Mouse (Mus musculus): Measurements from ENCODE around the gene Flg. TPM values are rescaled to one million over a fixed set of nuclear protein-coding genes. Genes with fewer than 3 reads are reported as not detected.

Flg gene
- total RNA-seq (2023), result not detected

DNA sequence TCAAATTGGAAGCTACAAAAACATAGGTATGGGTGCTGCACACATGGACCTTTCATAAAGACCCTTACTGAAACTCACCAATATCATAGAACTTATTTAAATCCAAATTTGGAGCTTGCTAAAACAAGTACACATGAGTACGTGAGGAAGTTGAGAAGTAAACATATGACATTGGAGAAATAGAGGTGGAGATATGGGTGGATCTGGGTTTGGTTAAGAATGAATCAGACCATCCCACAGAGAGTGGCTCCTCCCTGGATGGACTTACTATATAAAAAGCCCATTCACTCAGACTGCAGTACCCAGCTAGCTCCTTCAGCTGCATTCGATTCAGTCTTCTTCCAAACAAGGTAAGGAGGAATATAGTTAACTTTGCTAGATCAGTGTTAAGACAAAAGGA lies at the start of gene Flg:
TSS of gene Flg (plus strand) at position 301 of the 400 bp plus-strand sequence.

DNA sequence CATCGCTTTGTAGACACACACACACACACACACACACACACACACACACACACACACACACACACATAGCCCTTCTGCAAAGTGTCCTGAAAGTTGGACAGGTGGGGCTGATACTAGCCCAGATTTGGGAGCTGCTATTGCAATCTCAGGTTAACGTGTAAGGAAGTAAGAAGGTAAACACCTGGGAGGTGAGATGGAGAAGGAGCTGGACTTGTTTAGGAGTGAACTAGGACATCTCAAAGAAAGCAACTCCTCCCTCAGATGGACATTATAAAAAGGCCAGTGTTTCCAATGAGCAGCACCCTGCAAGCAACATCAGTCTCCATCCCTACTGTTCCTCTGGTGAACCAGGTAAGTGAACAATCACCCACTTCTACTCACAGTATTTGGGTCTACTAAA lies 46.1 kb downstream of the Flg start, which contains the start of gene Hrnr:
TSS of gene Hrnr (plus strand) at position 301 of the 400 bp plus-strand sequence.

Other genes with a start within 250 kb of the Flg start
- gene Gm4858, start 204.7 kb upstream of the Flg start, total RNA-seq (2023), result not detected
- gene Crnn, start 128.7 kb upstream of the Flg start, total RNA-seq (2023), result not detected
- not detected for gene Flg2, start 76.2 kb upstream of the Flg start, total RNA-seq (2023)
- gene Hrnr, start 46.2 kb downstream of the Flg start, total RNA-seq (2023), result not detected
- gene Rptn, start 120.2 kb downstream of the Flg start, total RNA-seq (2023), result not detected
- gene Tchh, start 168.8 kb downstream of the Flg start, total RNA-seq (2023), result 1 to 10 TPM; 1.2 to 1.5 TPM
- not detected for gene Tchhl1, start 195.2 kb downstream of the Flg start, total RNA-seq (2023)
- 1,000 to 10,000 TPM; 3,647 to 3,826 TPM for gene S100a11, start 247.0 kb downstream of the Flg start, total RNA-seq (2023)

All from neutrophil, adult 59 days (primary cell).